Mouse (Mus musculus) megakaryocyte, embryonic 14.5 days (primary cell): Measurements from ENCODE around the gene Wnt7b. TPM values are rescaled to one million over a fixed set of nuclear protein-coding genes. Genes with fewer than 3 reads are reported as not detected.

ENCODE experiments used
- H3K27me3 ChIP-seq: replicated peaks from 2 replicates; pipeline ENCODE3; 2012; ENCODE audit warnings: inconsistent platforms
- H3K36me3 ChIP-seq: replicated peaks from 2 replicates; pipeline ENCODE3; 2012; ENCODE audit warnings: low read length, inconsistent platforms, mixed read lengths
- H3K4me1 ChIP-seq: 2 replicates; pipeline ENCODE4 v1.6.1; 2012; ENCODE audit warnings: inconsistent platforms
- H3K4me3 ChIP-seq: replicated peaks from 2 replicates; pipeline ENCODE3; 2012; ENCODE audit warnings: moderate library complexity, mild to moderate bottlenecking, inconsistent platforms
- H3K9me3 ChIP-seq: 2 replicates; pipeline ENCODE4 v1.6.1; 2012; ENCODE audit warnings: inconsistent platforms
- FLI1 ChIP-seq: IDR thresholded peaks from 2 replicates; pipeline ENCODE4 v1.6.1; 2012; ENCODE audit warnings: low read length, inconsistent platforms, mixed read lengths
- GATA1 ChIP-seq: IDR thresholded peaks from 3 replicates; pipeline ENCODE4 v1.6.1; 2012; ENCODE audit warnings: mixed read lengths, low read length, inconsistent platforms, borderline replicate concordance
- polyA plus RNA-seq: library from polyadenylated mRNA; stranded (reverse); fragments of >175 nt; gene quantifications from 2 replicates; pipeline ENCODE4 v1.2.3, GENCODE M21; 2012; ENCODE audit warnings: low replicate concordance; ENCODE audit not compliant: insufficient read depth

Wnt7b gene
- polyA plus RNA-seq, 1 experiment: not detected

GRCm38 (mm10) chr15:85529911-85530310, 52.4 kb downstream of the Wnt7b start:
- Histone ChIP-seq H3K4me3 (no peak overlapping the region), H3K9me3 (no peaks in the 10 kb centered on the region), H3K27me3 (peaks cover 82% of the 10 kb centered on the region), H3K36me3 (no peaks in the 10 kb centered on the region), H3K4me1 (no peaks in the 10 kb centered on the region)
- TF ChIP-seq GATA1 (no peak), FLI1 (no peak)

GRCm38 (mm10) chr15:85524404-85524950, 57.8 kb downstream of the Wnt7b start:
- no peak overlapping the region for H3K4me3 ChIP-seq
- H3K36me3 ChIP-seq: no peaks in the 10 kb centered on the region
- H3K9me3 ChIP-seq: no peaks in the 10 kb centered on the region
- peaks cover 10% of the 10 kb centered on the region for H3K4me1 ChIP-seq
- TF ChIP-seq FLI1 (no peak), GATA1 (no peak)
- H3K27me3 ChIP-seq: peaks cover 80% of the 10 kb centered on the region

GRCm38 (mm10) chr15:85523173-85523991, 58.9 kb downstream of the Wnt7b start:
- peaks cover 10% of the 10 kb centered on the region for H3K4me1 ChIP-seq
- no peaks in the 10 kb centered on the region for H3K36me3 ChIP-seq
- no peaks in the 10 kb centered on the region for H3K9me3 ChIP-seq
- H3K4me3 ChIP-seq: no peak overlapping the region
- TF ChIP-seq FLI1 (no peak), GATA1 (no peak)
- peaks cover 82% of the 10 kb centered on the region for H3K27me3 ChIP-seq

GRCm38 (mm10) chr15:85519438-85519837, 62.8 kb downstream of the Wnt7b start:
- Histone ChIP-seq H3K27me3 (peaks cover 66% of the 10 kb centered on the region), H3K4me3 (no peak overlapping the region)
- TF ChIP-seq FLI1 (no peak), GATA1 (no peak)

GRCm38 (mm10) chr15:85507370-85508014, 74.8 kb downstream of the Wnt7b start:
- no peak for TF ChIP-seq FLI1
- no peak for TF ChIP-seq GATA1

More at GRCm38 (mm10) chr15:85519438-85519837, 62.8 kb downstream of the Wnt7b start:
- peaks cover 14% of the 10 kb centered on the region for H3K4me1 ChIP-seq
- no peaks in the 10 kb centered on the region for H3K9me3 ChIP-seq
- no peaks in the 10 kb centered on the region for H3K36me3 ChIP-seq

GRCm38 (mm10) chr15:85506680-85507079, 75.6 kb downstream of the Wnt7b start:
- no peak overlapping the region for H3K4me3 ChIP-seq
- TF ChIP-seq FLI1: no peak
- no peak for TF ChIP-seq GATA1
- peaks cover 5% of the 10 kb centered on the region for H3K4me1 ChIP-seq
- peaks cover 57% of the 10 kb centered on the region for H3K27me3 ChIP-seq
- H3K9me3 ChIP-seq: no peaks in the 10 kb centered on the region
- no peaks in the 10 kb centered on the region for H3K36me3 ChIP-seq

More at GRCm38 (mm10) chr15:85507370-85508014, 74.8 kb downstream of the Wnt7b start:
- no peak overlapping the region for H3K4me3 ChIP-seq
- no peaks in the 10 kb centered on the region for H3K36me3 ChIP-seq
- H3K9me3 ChIP-seq: no peaks in the 10 kb centered on the region
- H3K27me3 ChIP-seq: peaks cover 58% of the 10 kb centered on the region
- H3K4me1 ChIP-seq: peaks cover 4% of the 10 kb centered on the region

- no peak for TF ChIP-seq FLI1
- no peak for TF ChIP-seq GATA1
- Histone ChIP-seq H3K4me3 (no peak overlapping the region), H3K36me3 (no peaks in the 10 kb centered on the region), H3K4me1 (peaks cover 5% of the 10 kb centered on the region), H3K9me3 (no peaks in the 10 kb centered on the region), H3K27me3 (peaks cover 63% of the 10 kb centered on the region)
Observed at GRCm38 (mm10) chr15:85505118-85505925, 77.0 kb downstream of the Wnt7b start.

GRCm38 (mm10) chr15:85503127-85503526, 79.1 kb downstream of the Wnt7b start, which contains the start of gene 7530416G11Rik:
Gene 7530416G11Rik, minus strand, starts transcription at chr15:85503227.
- no peak within 1 kb of the TSS for H3K4me3 ChIP-seq
- H3K27me3 ChIP-seq: peaks cover 74% of the 10 kb centered on the region
- no peaks in the 10 kb centered on the region for H3K36me3 ChIP-seq
- TF ChIP-seq FLI1 (no peak), GATA1 (no peak)
- H3K4me1 ChIP-seq: peaks cover 5% of the 10 kb centered on the region
- H3K9me3 ChIP-seq: no peaks in the 10 kb centered on the region

GRCm38 (mm10) chr15:85500267-85500666, 82.0 kb downstream of the Wnt7b start:
- Histone ChIP-seq H3K36me3 (no peaks in the 10 kb centered on the region), H3K9me3 (no peaks in the 10 kb centered on the region), H3K4me1 (peaks cover 5% of the 10 kb centered on the region), H3K27me3 (peaks cover 76% of the 10 kb centered on the region), H3K4me3 (no peak overlapping the region)
- TF ChIP-seq GATA1: no peak
- TF ChIP-seq FLI1: no peak
